Mouse (Mus musculus): ENCODE data around the gene Rab12. TPM values are rescaled to one million over a fixed set of nuclear protein-coding genes. Genes with fewer than 3 reads are reported as not detected.
A peak's percentile ranks its signal among the peaks of the same experiment; 100 is the strongest.

Gene Rab12
- total RNA-seq (2014; fragmentation: Nextera tagmentation) (29.9 and 46.7 TPM in 2 replicates), total RNA-seq (2017) (25.5 and 28.2 TPM in 2 replicates), polyA plus RNA-seq (2012) (9.9 and 11.6 TPM in 2 replicates)

DNA sequence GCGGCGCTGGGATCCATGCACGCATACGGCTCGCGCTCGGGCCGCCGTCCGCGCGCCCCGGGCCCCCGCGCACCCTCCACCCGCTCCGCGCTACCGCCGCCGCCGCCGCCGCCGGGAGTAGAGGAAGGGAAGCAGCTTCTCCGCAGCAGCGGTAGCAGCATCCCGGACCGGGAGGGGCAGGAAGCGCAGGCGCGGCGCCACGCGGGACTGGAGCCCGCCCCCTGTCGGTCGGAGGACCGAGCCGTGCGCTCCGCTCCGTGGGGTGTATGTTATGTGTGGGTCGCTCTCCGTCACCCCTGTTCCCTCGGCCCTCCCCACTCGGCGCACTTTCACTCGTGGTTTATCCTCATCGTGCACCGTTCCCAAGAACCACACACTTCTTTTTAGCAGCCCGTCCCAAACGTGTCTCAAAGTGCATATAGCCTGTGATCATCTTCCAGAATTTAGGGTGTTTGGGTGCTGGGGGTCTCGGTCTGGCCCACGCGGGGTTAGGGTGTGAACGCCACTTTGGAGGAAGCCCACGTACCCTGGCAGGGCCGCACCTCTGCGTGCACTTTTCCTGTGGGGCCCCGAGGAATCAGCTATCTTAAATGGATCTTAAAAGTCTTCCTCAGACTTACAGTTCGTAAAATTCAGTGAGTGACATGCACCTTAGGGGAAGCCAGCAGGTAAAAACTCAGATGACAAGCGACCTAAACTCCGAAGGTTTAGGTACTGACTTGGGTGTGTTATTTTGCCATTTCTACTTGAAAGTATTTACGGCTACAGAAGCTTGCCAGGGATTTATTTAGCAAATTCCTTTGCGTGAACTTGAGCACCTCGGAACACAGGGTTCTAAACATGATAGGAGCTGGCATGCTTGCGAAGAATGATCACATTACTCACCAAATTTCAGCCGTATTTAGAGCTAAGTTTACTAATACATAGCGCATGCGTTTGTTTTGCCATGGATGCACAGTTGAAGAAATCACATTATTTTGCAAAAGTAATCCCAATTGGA, at the start of gene Rab12:
Gene Rab12, minus strand, starts transcription at position 176 of the 1,000 bp plus-strand sequence.
- Histone ChIP-seq H3K36me3 (replicated peaks) (peaks cover 15% of the 10 kb centered on the region), H3K4me1 (ENCODE audit: insufficient read depth, low read depth, low read length) (peaks cover 30% of the 10 kb centered on the region), H3K4me3 (ENCODE audit: low read depth, low read length) (peak within 1 kb of the TSS; percentile 98), H3K27me3 (ENCODE audit: insufficient read depth, low read length) (no peaks in the 10 kb centered on the region), H3K9me3 (replicated peaks) (no peaks in the 10 kb centered on the region)
- DNase-seq (ENCODE audit: low spot score) = peak; percentile 79
- peak; percentile 83 for TF ChIP-seq CTCF (IDR thresholded peaks at IDR 0.05; ENCODE audit: low read depth, low read length)
- no peak for TF ChIP-seq TAL1 (conservative IDR thresholded peaks at IDR 0.05; ENCODE audit: low read depth, low read length)
- TF ChIP-seq POLR2AphosphoS5 (IDR thresholded peaks at IDR 0.05; ENCODE audit: insufficient replicate concordance, low read depth, low read length) = no peak
- peak; percentile 87 for ATAC-seq (ENCODE audit: extremely low read depth, insufficient number of reproducible peaks, low FRiP score, poor library complexity, severe bottlenecking)

- Histone ChIP-seq H3K9me3 (replicated peaks) (peaks cover 60% of the 10 kb centered on the region), H3K27me3 (ENCODE audit: insufficient read depth, low read length) (no peaks in the 10 kb centered on the region), H3K4me3 (ENCODE audit: low read depth, low read length) (no peak overlapping the region), H3K36me3 (replicated peaks) (no peaks in the 10 kb centered on the region), H3K4me1 (ENCODE audit: insufficient read depth, low read depth, low read length) (no peaks in the 10 kb centered on the region)
- no peak for DNase-seq (ENCODE audit: low spot score)
- ATAC-seq (ENCODE audit: extremely low read depth, insufficient number of reproducible peaks, low FRiP score, poor library complexity, severe bottlenecking) = no peak
- no peak for TF ChIP-seq POLR2AphosphoS5 (IDR thresholded peaks at IDR 0.05; ENCODE audit: insufficient replicate concordance, low read depth, low read length)
- TF ChIP-seq GATA1 (IDR thresholded peaks at IDR 0.05; ENCODE audit: borderline replicate concordance, low read length) = no peak
- TF ChIP-seq CTCF (IDR thresholded peaks at IDR 0.05; ENCODE audit: low read depth, low read length) = no peak
- TF ChIP-seq TAL1 (conservative IDR thresholded peaks at IDR 0.05; ENCODE audit: low read depth, low read length) = no peak
- no peak for TF ChIP-seq GATA2 (IDR thresholded peaks at IDR 0.05; ENCODE audit: borderline replicate concordance, low read depth, low read length)
These were observed 44.7 kb upstream of the Rab12 start for GRCm38 (mm10) chr17:66564213-66564612.

DNA sequence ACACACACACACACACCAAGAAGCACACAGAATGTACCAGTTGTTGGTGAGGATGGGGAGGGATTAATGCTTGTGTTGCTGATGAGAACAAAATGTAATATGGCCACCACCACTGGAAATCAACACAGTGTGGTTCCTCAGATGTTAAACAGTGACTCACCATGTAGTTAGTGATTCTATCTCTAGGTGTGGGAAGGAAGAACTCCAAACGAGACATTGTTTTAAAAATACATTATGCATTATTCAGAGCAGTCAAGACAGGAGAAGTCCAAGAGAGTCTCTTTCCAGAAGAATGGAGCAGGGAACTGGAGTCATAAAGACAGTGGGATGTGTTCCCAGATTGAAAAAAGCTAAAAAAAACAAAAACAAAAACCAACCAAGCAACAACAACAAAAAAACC, 44.0 kb upstream of the Rab12 start:
- no peak for DNase-seq (ENCODE audit: low spot score)
- H3K36me3 ChIP-seq (replicated peaks) = no peaks in the 10 kb centered on the region
- no peaks in the 10 kb centered on the region for H3K4me1 ChIP-seq (ENCODE audit: insufficient read depth, low read depth, low read length)
- no peaks in the 10 kb centered on the region for H3K27me3 ChIP-seq (ENCODE audit: insufficient read depth, low read length)
- H3K4me3 ChIP-seq (ENCODE audit: low read depth, low read length) = no peak overlapping the region
- ATAC-seq (ENCODE audit: extremely low read depth, insufficient number of reproducible peaks, low FRiP score, poor library complexity, severe bottlenecking) = no peak
- TF ChIP-seq POLR2AphosphoS5 (IDR thresholded peaks at IDR 0.05; ENCODE audit: insufficient replicate concordance, low read depth, low read length) (no peak), TAL1 (conservative IDR thresholded peaks at IDR 0.05; ENCODE audit: low read depth, low read length) (no peak), GATA2 (IDR thresholded peaks at IDR 0.05; ENCODE audit: borderline replicate concordance, low read depth, low read length) (no peak), CTCF (IDR thresholded peaks at IDR 0.05; ENCODE audit: low read depth, low read length) (no peak), GATA1 (IDR thresholded peaks at IDR 0.05; ENCODE audit: borderline replicate concordance, low read length) (no peak)
- peaks cover 64% of the 10 kb centered on the region for H3K9me3 ChIP-seq (replicated peaks)

DNA sequence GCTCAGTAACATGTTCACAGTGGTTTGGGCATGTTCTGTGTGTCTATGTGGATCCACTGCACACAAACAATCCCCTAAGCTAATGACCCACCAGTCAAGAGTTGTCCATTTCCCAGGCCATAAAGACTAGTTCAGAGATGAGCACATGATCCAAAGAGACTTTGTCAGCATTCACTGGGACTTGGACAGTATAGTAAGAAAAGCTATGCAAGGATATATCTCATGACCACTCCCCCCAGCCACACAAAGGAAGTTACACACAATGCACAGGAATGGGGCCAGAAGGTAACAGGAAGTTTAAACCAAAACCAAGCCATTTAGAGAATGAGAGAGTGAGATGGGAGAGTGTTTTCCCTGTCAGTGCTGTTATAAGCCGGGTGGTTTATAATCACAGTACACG, 41.9 kb upstream of the Rab12 start:
- TF ChIP-seq GATA1 (IDR thresholded peaks at IDR 0.05; ENCODE audit: borderline replicate concordance, low read length) = no peak
- TF ChIP-seq CTCF (IDR thresholded peaks at IDR 0.05; ENCODE audit: low read depth, low read length) = no peak
- TF ChIP-seq GATA2 (IDR thresholded peaks at IDR 0.05; ENCODE audit: borderline replicate concordance, low read depth, low read length) = no peak
- TF ChIP-seq TAL1 (conservative IDR thresholded peaks at IDR 0.05; ENCODE audit: low read depth, low read length) = no peak
- no peak for TF ChIP-seq POLR2AphosphoS5 (IDR thresholded peaks at IDR 0.05; ENCODE audit: insufficient replicate concordance, low read depth, low read length)
- Histone ChIP-seq H3K36me3 (replicated peaks) (no peaks in the 10 kb centered on the region), H3K4me3 (ENCODE audit: low read depth, low read length) (no peak overlapping the region), H3K4me1 (ENCODE audit: insufficient read depth, low read depth, low read length) (no peaks in the 10 kb centered on the region), H3K27me3 (ENCODE audit: insufficient read depth, low read length) (no peaks in the 10 kb centered on the region), H3K9me3 (replicated peaks) (peaks cover 59% of the 10 kb centered on the region)
- DNase-seq (ENCODE audit: low spot score) (no peak), ATAC-seq (ENCODE audit: extremely low read depth, insufficient number of reproducible peaks, low FRiP score, poor library complexity, severe bottlenecking) (no peak)

- Histone ChIP-seq H3K27me3 (ENCODE audit: insufficient read depth, low read length) (no peaks in the 10 kb centered on the region), H3K4me1 (ENCODE audit: insufficient read depth, low read depth, low read length) (no peaks in the 10 kb centered on the region), H3K36me3 (replicated peaks) (no peaks in the 10 kb centered on the region), H3K9me3 (replicated peaks) (peaks cover 54% of the 10 kb centered on the region), H3K4me3 (ENCODE audit: low read depth, low read length) (no peak overlapping the region)
- no peak for ATAC-seq (ENCODE audit: extremely low read depth, insufficient number of reproducible peaks, low FRiP score, poor library complexity, severe bottlenecking)
- DNase-seq (ENCODE audit: low spot score) = no peak
- TF ChIP-seq CTCF (IDR thresholded peaks at IDR 0.05; ENCODE audit: low read depth, low read length) = no peak
- TF ChIP-seq GATA1 (IDR thresholded peaks at IDR 0.05; ENCODE audit: borderline replicate concordance, low read length) = no peak
- no peak for TF ChIP-seq TAL1 (conservative IDR thresholded peaks at IDR 0.05; ENCODE audit: low read depth, low read length)
- no peak for TF ChIP-seq POLR2AphosphoS5 (IDR thresholded peaks at IDR 0.05; ENCODE audit: insufficient replicate concordance, low read depth, low read length)
- no peak for TF ChIP-seq GATA2 (IDR thresholded peaks at IDR 0.05; ENCODE audit: borderline replicate concordance, low read depth, low read length)
These were observed 39.1 kb upstream of the Rab12 start for GRCm38 (mm10) chr17:66558404-66559317.

Data from G1E (cell line).